Mouse (Mus musculus) erythroblast, embryonic 14.5 days (primary cell): Measurements from ENCODE around the gene Vps33b. TPM values are rescaled to one million over a fixed set of nuclear protein-coding genes. Genes with fewer than 3 reads are reported as not detected.

Source experiments
- H3K27me3 ChIP-seq: 2 replicates; pipeline ENCODE4 v1.6.1; 2012; ENCODE audit warnings: inconsistent platforms; ENCODE audit not compliant: control insufficient read depth
- H3K36me3 ChIP-seq: 2 replicates; pipeline ENCODE4 v1.6.1; 2012; ENCODE audit warnings: mild to moderate bottlenecking, inconsistent platforms; ENCODE audit not compliant: control insufficient read depth
- H3K4me1 ChIP-seq: 2 replicates; pipeline ENCODE4 v1.6.1; 2012; ENCODE audit warnings: inconsistent platforms; ENCODE audit not compliant: control insufficient read depth
- H3K4me3 ChIP-seq: replicated peaks from 2 replicates; pipeline ENCODE3; 2012; ENCODE audit warnings: moderate library complexity, mild to moderate bottlenecking, inconsistent platforms
- H3K9me3 ChIP-seq: 2 replicates; pipeline ENCODE4 v1.6.1; 2012; ENCODE audit warnings: low read length, inconsistent platforms, mixed read lengths; ENCODE audit not compliant: control insufficient read depth
- GATA1 ChIP-seq: IDR thresholded peaks from 2 replicates; pipeline ENCODE4 v1.6.1; 2012; ENCODE audit warnings: low read length, inconsistent platforms, mixed read lengths
- TAL1 ChIP-seq: IDR thresholded peaks from 3 replicates; pipeline ENCODE4 v1.6.1; 2012; ENCODE audit warnings: low read length, inconsistent platforms, mixed read lengths
- polyA plus RNA-seq: library from polyadenylated mRNA; stranded (reverse); fragments of >175 nt; gene quantifications from 2 replicates; pipeline ENCODE4 v1.2.3, GENCODE M21; 2012

Vps33b gene
- polyA plus RNA-seq, 1 experiment, result 0.14 TPM

- no peaks in the 10 kb centered on the region for H3K27me3 ChIP-seq
- peaks cover 85% of the 10 kb centered on the region for H3K36me3 ChIP-seq
- no peak overlapping the region for H3K4me3 ChIP-seq
- TF ChIP-seq GATA1 (no peak), TAL1 (no peak)
- H3K9me3 ChIP-seq, result no peaks in the 10 kb centered on the region
- peaks cover 25% of the 10 kb centered on the region for H3K4me1 ChIP-seq
Measured at GRCm38 (mm10) chr7:80281646-80282045, 12.2 kb downstream of the Vps33b start.

- peaks cover 86% of the 10 kb centered on the region for H3K36me3 ChIP-seq
Measured at GRCm38 (mm10) chr7:80283226-80283918, 13.9 kb downstream of the Vps33b start.

GRCm38 (mm10) chr7:80284391-80284790 is 14.9 kb downstream of the Vps33b start:
- Histone ChIP-seq H3K4me3 (no peak overlapping the region), H3K27me3 (no peaks in the 10 kb centered on the region), H3K9me3 (no peaks in the 10 kb centered on the region), H3K4me1 (peaks cover 24% of the 10 kb centered on the region), H3K36me3 (peaks cover 78% of the 10 kb centered on the region)
- TF ChIP-seq TAL1 (no peak), GATA1 (no peak)

More at GRCm38 (mm10) chr7:80283226-80283918, 13.9 kb downstream of the Vps33b start:
- Histone ChIP-seq H3K4me3 (no peak overlapping the region), H3K4me1 (peaks cover 27% of the 10 kb centered on the region), H3K27me3 (no peaks in the 10 kb centered on the region), H3K9me3 (no peaks in the 10 kb centered on the region)
- TF ChIP-seq GATA1 (peak; percentile 50), TAL1 (peak; percentile 43; the same call in 2 of the 3 replicates)

- no peaks in the 10 kb centered on the region for H3K9me3 ChIP-seq
- H3K36me3 ChIP-seq, result peaks cover 79% of the 10 kb centered on the region
- TF ChIP-seq TAL1 (no peak), GATA1 (no peak)
- no peak overlapping the region for H3K4me3 ChIP-seq
- peaks cover 22% of the 10 kb centered on the region for H3K4me1 ChIP-seq
- H3K27me3 ChIP-seq, result no peaks in the 10 kb centered on the region
Measured at GRCm38 (mm10) chr7:80285725-80286124, 16.3 kb downstream of the Vps33b start.

GRCm38 (mm10) chr7:80287736-80288135 is 18.3 kb downstream of the Vps33b start:
- Histone ChIP-seq H3K27me3 (no peaks in the 10 kb centered on the region), H3K9me3 (no peaks in the 10 kb centered on the region), H3K4me1 (peaks cover 33% of the 10 kb centered on the region), H3K36me3 (peaks cover 80% of the 10 kb centered on the region), H3K4me3 (no peak overlapping the region)
- TF ChIP-seq TAL1 (no peak), GATA1 (no peak)

- no peak for TF ChIP-seq TAL1
- no peak for TF ChIP-seq GATA1
- peak within 1 kb of the TSS; percentile 100 for H3K4me3 ChIP-seq
- H3K36me3 ChIP-seq, result peaks cover 65% of the 10 kb centered on the region
- H3K27me3 ChIP-seq, result no peaks in the 10 kb centered on the region
- H3K9me3 ChIP-seq, result no peaks in the 10 kb centered on the region
- peaks cover 54% of the 10 kb centered on the region for H3K4me1 ChIP-seq
Measured at GRCm38 (mm10) chr7:80294062-80294763, 24.8 kb downstream of the Vps33b start, which contains the start of gene Prc1. Gene Prc1 (plus strand): TSS chr7:80294450.

GRCm38 (mm10) chr7:80294764-80295648 is 25.6 kb downstream of the Vps33b start:
- no peaks in the 10 kb centered on the region for H3K27me3 ChIP-seq
- H3K4me1 ChIP-seq, result peaks cover 62% of the 10 kb centered on the region
- no peaks in the 10 kb centered on the region for H3K9me3 ChIP-seq
- peaks cover 67% of the 10 kb centered on the region for H3K36me3 ChIP-seq
- TF ChIP-seq TAL1, result no peak
- no peak for TF ChIP-seq GATA1
- peak overlapping the region; percentile 100 for H3K4me3 ChIP-seq

GRCm38 (mm10) chr7:80296462-80296861 is 27.0 kb downstream of the Vps33b start:
- TF ChIP-seq GATA1 (no peak), TAL1 (no peak)
- peak overlapping the region; percentile 100 for H3K4me3 ChIP-seq
- H3K4me1 ChIP-seq, result peaks cover 62% of the 10 kb centered on the region
- H3K36me3 ChIP-seq, result peaks cover 69% of the 10 kb centered on the region
- no peaks in the 10 kb centered on the region for H3K27me3 ChIP-seq
- H3K9me3 ChIP-seq, result no peaks in the 10 kb centered on the region

- Histone ChIP-seq H3K36me3 (peaks cover 72% of the 10 kb centered on the region), H3K9me3 (no peaks in the 10 kb centered on the region), H3K4me3 (peak overlapping the region; percentile 100), H3K27me3 (no peaks in the 10 kb centered on the region), H3K4me1 (peaks cover 60% of the 10 kb centered on the region)
- TF ChIP-seq TAL1, result no peak
- no peak for TF ChIP-seq GATA1
Measured at GRCm38 (mm10) chr7:80297041-80297440, 27.6 kb downstream of the Vps33b start.
